Mouse (Mus musculus) heart, postnatal 0 days (tissue): ENCODE measurements around the gene Phf21a. TPM values are rescaled to one million over a fixed set of nuclear protein-coding genes. Genes with fewer than 3 reads are reported as not detected.

Source experiments
- ATAC-seq: fragments of 200-750 bp; cut with Nextera tagmentation; 2 replicates; pipeline ENCODE4 v1.8.0; 2017; ENCODE audit warnings: low read depth, moderate number of reproducible peaks, moderate library complexity; ENCODE audit not compliant: insufficient read depth
- DNase-seq: peaks from one replicate; pipeline ENCODE4 v3.0.0-alpha.2; 2016; ENCODE audit warnings: low spot score
- H3K27ac ChIP-seq: fragments of 300-500 bp; sonication (generic); 2 replicates; pipeline ENCODE4 v1.5.1; 2014; ENCODE audit warnings: low read depth, mild to moderate bottlenecking
- H3K27me3 ChIP-seq: fragments of 300-500 bp; sonication (generic); 2 replicates; pipeline ENCODE4 v1.6.1; 2014; ENCODE audit warnings: low read length, mixed read lengths; ENCODE audit not compliant: control insufficient read depth, insufficient read depth
- H3K36me3 ChIP-seq: fragments of 300-500 bp; sonication (generic); replicated peaks from 2 replicates; pipeline ENCODE4 v1.6.1; 2014; ENCODE audit warnings: low read length, mixed read lengths; ENCODE audit not compliant: control insufficient read depth, insufficient read depth
- H3K4me1 ChIP-seq: fragments of 300-500 bp; sonication (generic); 2 replicates; pipeline ENCODE4 v1.6.1; 2014; ENCODE audit warnings: antibody characterized with exemption; ENCODE audit not compliant: control insufficient read depth, insufficient read depth
- H3K4me2 ChIP-seq: fragments of 300-500 bp; sonication (generic); 2 replicates; pipeline ENCODE4 v1.6.1; 2014; ENCODE audit warnings: low read depth, mild to moderate bottlenecking, low read length, moderate library complexity
- H3K4me3 ChIP-seq: fragments of 300-500 bp; sonication (generic); 2 replicates; pipeline ENCODE4 v1.5.1; 2014; ENCODE audit warnings: low read depth, low read length
- H3K9ac ChIP-seq: fragments of 300-500 bp; sonication (generic); replicated peaks from 2 replicates; pipeline ENCODE4 v1.6.1; 2014; ENCODE audit warnings: low read depth, low read length, mixed read lengths
- H3K9me3 ChIP-seq: fragments of 300-500 bp; sonication (generic); replicated peaks from 2 replicates; pipeline ENCODE4 v1.6.1; 2016; ENCODE audit warnings: low read length; ENCODE audit not compliant: control insufficient read depth
- CTCF ChIP-seq: IDR thresholded peaks from 2 replicates; pipeline ENCODE4 v1.5.1; 2016; ENCODE audit warnings: antibody characterized with exemption, control low read depth, low read depth
- EP300 ChIP-seq: IDR thresholded peaks from 2 replicates; pipeline ENCODE4 v1.6.1; 2016; ENCODE audit warnings: antibody characterized with exemption, low read depth
- WGBS: fragments of 180-500 bp; shearing (Covaris S2); extraction: QIAGEN DNeasy Blood & Tissue Kit; methylation state at CpG from one replicate; pipeline ENCODE4 v1.1.7; 2014; 5-methylcytosine and 5-hydroxymethylcytosine counted together
- polyA plus RNA-seq: library from polyadenylated mRNA; unstranded; fragments of >200 nt; fragmentation: Nextera tagmentation; extraction: Ambion mirVana; gene quantifications from 2 replicates; pipeline ENCODE4 v1.2.1, GENCODE M21; 2015
- total RNA-seq: library from RNA; depleted of rRNA; stranded (reverse); fragments of >200 nt; gene quantifications from 2 replicates; pipeline ENCODE4 v1.2.3, GENCODE M21; 2014; ENCODE audit warnings: low replicate concordance

Phf21a gene
- total and polyA plus RNA-seq, 2 experiments from 2014 or later: 9.9 to 41.0 TPM

- TF ChIP-seq EP300 (no peak), CTCF (no peak)
- Histone ChIP-seq H3K4me2 (no peak overlapping the region), H3K27me3 (no peaks in the 10 kb centered on the region), H3K4me3 (no peak overlapping the region), H3K4me1 (no peaks in the 10 kb centered on the region), H3K9ac (no peak overlapping the region), H3K9me3 (no peaks in the 10 kb centered on the region), H3K36me3 (no peaks in the 10 kb centered on the region), H3K27ac (no peak overlapping the region)
- no peak for ATAC-seq
- DNase-seq: no peak
- WGBS: 45% methylated on average over 8 of the region's 8 CpGs
Measured at GRCm38 (mm10) chr2:92171046-92171643, 78.2 kb downstream of the Phf21a start.

- Histone ChIP-seq H3K27me3 (no peaks in the 10 kb centered on the region), H3K9ac (no peak overlapping the region), H3K9me3 (no peaks in the 10 kb centered on the region), H3K27ac (no peak overlapping the region), H3K4me1 (no peaks in the 10 kb centered on the region), H3K4me2 (no peak overlapping the region), H3K4me3 (no peak overlapping the region), H3K36me3 (no peaks in the 10 kb centered on the region)
- DNase-seq (no peak), ATAC-seq (no peak)
- no peak for TF ChIP-seq CTCF
- TF ChIP-seq EP300: no peak
- 84% methylated on average over 5 of the region's 5 CpGs for WGBS
Measured at GRCm38 (mm10) chr2:92172300-92172699, 79.4 kb downstream of the Phf21a start.

GRCm38 (mm10) chr2:92173186-92173585 is 80.3 kb downstream of the Phf21a start:
- Histone ChIP-seq H3K4me3 (no peak overlapping the region), H3K4me1 (no peaks in the 10 kb centered on the region), H3K9me3 (no peaks in the 10 kb centered on the region), H3K4me2 (no peak overlapping the region), H3K9ac (no peak overlapping the region), H3K27me3 (no peaks in the 10 kb centered on the region), H3K36me3 (no peaks in the 10 kb centered on the region), H3K27ac (no peak overlapping the region)
- TF ChIP-seq CTCF (no peak), EP300 (no peak)
- WGBS: 80% methylated on average over 4 of the region's 4 CpGs
- DNase-seq (no peak), ATAC-seq (no peak)

GRCm38 (mm10) chr2:92174265-92174664 is 81.3 kb downstream of the Phf21a start:
- no peak overlapping the region for H3K4me2 ChIP-seq
- WGBS: 56% methylated on average over 7 of the region's 7 CpGs
- H3K9ac ChIP-seq: no peak overlapping the region
- no peak overlapping the region for H3K4me3 ChIP-seq
- TF ChIP-seq CTCF: no peak
- TF ChIP-seq EP300: no peak
- H3K27ac ChIP-seq: no peak overlapping the region
- no peaks in the 10 kb centered on the region for H3K9me3 ChIP-seq
- ATAC-seq (no peak), DNase-seq (no peak)
- no peaks in the 10 kb centered on the region for H3K27me3 ChIP-seq
- no peaks in the 10 kb centered on the region for H3K4me1 ChIP-seq
- no peaks in the 10 kb centered on the region for H3K36me3 ChIP-seq

GRCm38 (mm10) chr2:92175002-92175401 is 82.1 kb downstream of the Phf21a start:
- Histone ChIP-seq H3K9ac (no peak overlapping the region), H3K27me3 (no peaks in the 10 kb centered on the region), H3K27ac (no peak overlapping the region), H3K4me2 (no peak overlapping the region), H3K36me3 (no peaks in the 10 kb centered on the region), H3K4me1 (no peaks in the 10 kb centered on the region), H3K4me3 (no peak overlapping the region), H3K9me3 (no peaks in the 10 kb centered on the region)
- 89% methylated on average over 4 of the region's 4 CpGs for WGBS
- no peak for DNase-seq
- no peak for TF ChIP-seq CTCF
- TF ChIP-seq EP300: no peak
- ATAC-seq: no peak

GRCm38 (mm10) chr2:92176292-92176691 is 83.4 kb downstream of the Phf21a start:
- Histone ChIP-seq H3K4me2 (no peak overlapping the region), H3K36me3 (no peaks in the 10 kb centered on the region), H3K27me3 (no peaks in the 10 kb centered on the region), H3K4me3 (no peak overlapping the region), H3K27ac (no peak overlapping the region), H3K9ac (no peak overlapping the region), H3K9me3 (no peaks in the 10 kb centered on the region), H3K4me1 (no peaks in the 10 kb centered on the region)
- TF ChIP-seq EP300: no peak
- no peak for TF ChIP-seq CTCF
- WGBS: 18% methylated on average over 4 of the region's 4 CpGs
- DNase-seq (no peak), ATAC-seq (no peak)
